Comparison of ENCODE assay signal across 18 mouse cellular contexts in genomic region chr9:96860380-96861091, GRCm38 (mm10). TPM values are rescaled to one million over a fixed set of nuclear protein-coding genes. Genes with fewer than 3 reads are reported as not detected.
A peak's percentile ranks its signal among the peaks of the same experiment; 100 is the strongest.
DNase-seq lines count a peak whose midpoint lies in the region; ATAC-seq lines count a peak whose summit lies in the region.
"Had no signal": no experiment of that assay in that cellular context is flagged by ENCODE, and none has a peak within 500 bp of the region (broad histone marks: within the 10 kb centered on the region; RNA-seq: fewer than 3 reads in every experiment).

No protein-coding gene starts in this region.

- no peak overlapping the region for H3K4me2 ChIP-seq in midbrain, embryonic 13.5 days (replicated peaks)
- no peak overlapping the region for H3K4me2 ChIP-seq in midbrain, embryonic 16.5 days (ENCODE audit: low read length)
- H3K4me2 ChIP-seq in intestine, embryonic 15.5 days (replicated peaks): no peak overlapping the region
- H3K4me2 ChIP-seq: forebrain, embryonic 15.5 days; limb, embryonic 15.5 days; neural tube, embryonic 12.5 days had no signal

- no peak overlapping the region for H3K9ac ChIP-seq in midbrain, embryonic 13.5 days (replicated peaks)
- H3K9ac ChIP-seq in midbrain, embryonic 16.5 days (ENCODE audit: low read depth, low read length): no peak overlapping the region
- H3K9ac ChIP-seq in intestine, embryonic 15.5 days: no peak overlapping the region
- H3K9ac ChIP-seq: forebrain, embryonic 15.5 days; limb, embryonic 15.5 days; neural tube, embryonic 12.5 days had no signal

- peaks cover 27% of the 10 kb centered on the region for H3K4me1 ChIP-seq in midbrain, embryonic 13.5 days (replicated peaks)
- H3K4me1 ChIP-seq in midbrain, embryonic 16.5 days (ENCODE audit: control insufficient read depth, insufficient read depth, low read length): peaks cover 13% of the 10 kb centered on the region; the same call in 1 of the 2 replicates
- peaks cover 16% of the 10 kb centered on the region for H3K4me1 ChIP-seq in intestine, embryonic 15.5 days (replicated peaks)
- H3K4me1 ChIP-seq: neural tube, embryonic 12.5 days had no signal

- H3K9me3 ChIP-seq in midbrain, embryonic 13.5 days: no peaks in the 10 kb centered on the region
- H3K9me3 ChIP-seq in midbrain, embryonic 16.5 days (replicated peaks; ENCODE audit: control insufficient read depth, low read length, poor library complexity, severe bottlenecking): no peaks in the 10 kb centered on the region
- no peaks in the 10 kb centered on the region for H3K9me3 ChIP-seq in intestine, embryonic 15.5 days
- H3K9me3 ChIP-seq: forebrain, embryonic 15.5 days; hindbrain, embryonic 10.5 days; limb, embryonic 15.5 days; neural tube, embryonic 12.5 days had no signal

- DNase-seq in frontal cortex, postnatal 10 days (ENCODE audit: low spot score in 2 of 2): no peak
- no peak for DNase-seq in adrenal gland, adult 2 months
- no peak for DNase-seq in right cerebral cortex, adult 18-20 months
- no peak for DNase-seq in adipocyte (ENCODE audit: low spot score)
- DNase-seq: gastrocnemius, postnatal 10 days; kidney, adult 8-10 months; kidney, postnatal 4 days; lung, adult 2 months; right cerebral cortex, postnatal 4 days had no signal

- no peak overlapping the region for H3K4me3 ChIP-seq in midbrain, embryonic 13.5 days (replicated peaks)
- no peak overlapping the region for H3K4me3 ChIP-seq in midbrain, embryonic 16.5 days (ENCODE audit: low read depth, low read length)
- H3K4me3 ChIP-seq in intestine, embryonic 15.5 days (replicated peaks): no peak overlapping the region
- H3K4me3 ChIP-seq: forebrain, embryonic 15.5 days; heart, adult 2 months; hindbrain, embryonic 10.5 days; limb, embryonic 15.5 days; neural tube, embryonic 12.5 days had no signal

- ATAC-seq in frontal cortex, adult (ENCODE audit: low TSS enrichment): 0 out of 2 replicates have a peak, but pooled peaks have one; percentile 32
- ATAC-seq in midbrain, embryonic 13.5 days: no peak
- no peak for ATAC-seq in midbrain, embryonic 16.5 days
- ATAC-seq in intestine, embryonic 15.5 days: no peak
- ATAC-seq: forebrain, embryonic 15.5 days had no signal

- no peaks in the 10 kb centered on the region for H3K36me3 ChIP-seq in midbrain, embryonic 13.5 days
- no peaks in the 10 kb centered on the region for H3K36me3 ChIP-seq in midbrain, embryonic 16.5 days (ENCODE audit: control insufficient read depth, insufficient read depth, low read length)
- no peaks in the 10 kb centered on the region for H3K36me3 ChIP-seq in intestine, embryonic 15.5 days
- H3K36me3 ChIP-seq: forebrain, embryonic 15.5 days; limb, embryonic 15.5 days; neural tube, embryonic 12.5 days had no signal

- 96% methylated on average over 5 of the region's 5 CpGs for WGBS in midbrain, embryonic 13.5 days
- WGBS in midbrain, embryonic 16.5 days: 93% methylated on average over 5 of the region's 5 CpGs
- WGBS in intestine, embryonic 15.5 days: 77% methylated on average over 5 of the region's 5 CpGs

- H3K27ac ChIP-seq in midbrain, embryonic 13.5 days: 0 out of 2 replicates have a peak overlapping the region, but pooled peaks have one; percentile 48
- H3K27ac ChIP-seq in midbrain, embryonic 16.5 days (ENCODE audit: low read length): no peak overlapping the region
- H3K27ac ChIP-seq in intestine, embryonic 15.5 days: peak overlapping the region; percentile 84
- H3K27ac ChIP-seq: forebrain, embryonic 15.5 days; heart, adult 2 months; neural tube, embryonic 12.5 days had no signal

- H3K27me3 ChIP-seq in midbrain, embryonic 13.5 days: no peaks in the 10 kb centered on the region
- no peaks in the 10 kb centered on the region for H3K27me3 ChIP-seq in midbrain, embryonic 16.5 days (ENCODE audit: control insufficient read depth, insufficient read depth, low read depth, low read length)
- H3K27me3 ChIP-seq in intestine, embryonic 15.5 days (replicated peaks): no peaks in the 10 kb centered on the region
- H3K27me3 ChIP-seq: forebrain, embryonic 15.5 days; limb, embryonic 15.5 days; neural tube, embryonic 12.5 days had no signal

RNA-seq across cellular contexts. Expression of gene Pxylp1, which starts 31.9 kb away (rescaled TPM):
- 63.6 and 70.7 TPM in 2 replicates for polyA plus RNA-seq in midbrain, embryonic 13.5 days (2015; fragmentation: Nextera tagmentation; extraction: Ambion mirVana)
- polyA plus RNA-seq in midbrain, embryonic 16.5 days (2015; fragmentation: Nextera tagmentation; extraction: Ambion mirVana): 39.3 and 47.8 TPM in 2 replicates
- polyA plus RNA-seq in intestine, embryonic 15.5 days (2015; fragmentation: Nextera tagmentation; extraction: Ambion mirVana): 37.6 and 41.5 TPM in 2 replicates
- total RNA-seq in adrenal gland, adult 2 months (2021): 10 to 100 TPM in 1 of 2 experiments, 1 to 10 TPM in 1; 5.6 to 13.0 TPM
- 2.7 and 2.9 TPM in 2 replicates for polyA plus RNA-seq in adrenal gland, adult 2 months (2012; rRNA removed)
